Mouse (Mus musculus) embryonic facial prominence, embryonic 14.5 days (tissue): ENCODE measurements around the gene Txnrd1. TPM values are rescaled to one million over a fixed set of nuclear protein-coding genes. Genes with fewer than 3 reads are reported as not detected.
A peak's percentile ranks its signal among the peaks of the same experiment; 100 is the strongest.

ENCODE experiments used
- ATAC-seq: fragments of 200-750 bp; cut with Nextera tagmentation; 2 replicates; pipeline ENCODE4 v1.8.0; 2017; ENCODE audit warnings: low read depth, moderate number of reproducible peaks, moderate TSS enrichment
- DNase-seq: peaks from one replicate; pipeline ENCODE4 v3.0.0-alpha.2; 2015; ENCODE audit warnings: low spot score
- H3K27ac ChIP-seq: fragments of 300-500 bp; sonication (generic); replicated peaks from 2 replicates; pipeline ENCODE4 v1.5.1; 2014; ENCODE audit warnings: low read depth, mild to moderate bottlenecking, low read length, moderate library complexity
- H3K27me3 ChIP-seq: fragments of 300-500 bp; sonication (generic); replicated peaks from 2 replicates; pipeline ENCODE4 v1.6.1; 2014; ENCODE audit warnings: low read length; ENCODE audit not compliant: control insufficient read depth, insufficient read depth
- H3K36me3 ChIP-seq: fragments of 300-500 bp; sonication (generic); 2 replicates; pipeline ENCODE4 v1.6.1; 2014; ENCODE audit warnings: low read length, mixed read lengths; ENCODE audit not compliant: control insufficient read depth, insufficient read depth
- H3K4me1 ChIP-seq: fragments of 300-500 bp; sonication (generic); 2 replicates; pipeline ENCODE4 v1.6.1; 2014; ENCODE audit warnings: antibody characterized with exemption, low read length; ENCODE audit not compliant: control insufficient read depth, insufficient read depth
- H3K4me2 ChIP-seq: fragments of 300-500 bp; sonication (generic); 2 replicates; pipeline ENCODE4 v1.6.1; 2014; ENCODE audit warnings: low read depth, mild to moderate bottlenecking, low read length, moderate library complexity, mixed read lengths
- H3K4me3 ChIP-seq: fragments of 300-500 bp; sonication (generic); 2 replicates; pipeline ENCODE4 v1.5.1; 2014; ENCODE audit warnings: low read depth, mild to moderate bottlenecking, low read length
- H3K9ac ChIP-seq: fragments of 300-500 bp; sonication (generic); 2 replicates; pipeline ENCODE4 v1.6.1; 2014; ENCODE audit warnings: low read depth, mild to moderate bottlenecking, low read length, moderate library complexity, mixed read lengths
- H3K9me3 ChIP-seq: fragments of 300-500 bp; sonication (generic); 2 replicates; pipeline ENCODE4 v1.6.1; 2016; ENCODE audit warnings: low read length; ENCODE audit not compliant: control insufficient read depth
- WGBS: fragments of 180-500 bp; shearing (Covaris S2); extraction: QIAGEN DNeasy Blood & Tissue Kit; methylation state at CpG from one replicate; pipeline ENCODE4 v1.1.7; 2014; 5-methylcytosine and 5-hydroxymethylcytosine counted together
- polyA plus RNA-seq: library from polyadenylated mRNA; unstranded; fragments of >200 nt; fragmentation: Nextera tagmentation; extraction: Ambion mirVana; gene quantifications from 2 replicates; pipeline ENCODE4 v1.2.1, GENCODE M21; 2014

Gene Txnrd1
- polyA plus RNA-seq, 1 experiment from 2014 or later = 85.0 TPM

- Histone ChIP-seq H3K36me3 (no peaks in the 10 kb centered on the region), H3K4me2 (no peak overlapping the region), H3K4me1 (peaks cover 17% of the 10 kb centered on the region), H3K9ac (no peak overlapping the region), H3K27ac (peak overlapping the region; percentile 75), H3K4me3 (no peak overlapping the region), H3K9me3 (0 out of 2 replicates have a peak, but pooled peaks cover 3% of the 10 kb centered on the region), H3K27me3 (no peaks in the 10 kb centered on the region)
- 73% methylated on average over 4 of the region's 4 CpGs for WGBS
- DNase-seq (no peak), ATAC-seq (no peak)
Observed at GRCm38 (mm10) chr10:82797119-82797491, 36.6 kb upstream of the Txnrd1 start.

GRCm38 (mm10) chr10:82798312-82798933 is 35.3 kb upstream of the Txnrd1 start:
- H3K4me1 ChIP-seq = peaks cover 17% of the 10 kb centered on the region
- H3K9ac ChIP-seq = no peak overlapping the region
- H3K4me3 ChIP-seq = no peak overlapping the region
- H3K27ac ChIP-seq = no peak overlapping the region
- ATAC-seq (no peak), DNase-seq (no peak)
- 0 out of 2 replicates have a peak, but pooled peaks cover under 1% of the 10 kb centered on the region for H3K9me3 ChIP-seq
- H3K36me3 ChIP-seq = no peaks in the 10 kb centered on the region
- H3K27me3 ChIP-seq = no peaks in the 10 kb centered on the region
- WGBS = 53% methylated on average over 10 of the region's 11 CpGs
- H3K4me2 ChIP-seq = no peak overlapping the region

- peak; percentile 51 for DNase-seq
- peaks cover 14% of the 10 kb centered on the region for H3K4me1 ChIP-seq
- H3K4me2 ChIP-seq = no peak overlapping the region
- no peaks in the 10 kb centered on the region for H3K27me3 ChIP-seq
- no peak overlapping the region for H3K4me3 ChIP-seq
- no peak overlapping the region for H3K27ac ChIP-seq
- WGBS = 55% methylated on average over 5 of the region's 5 CpGs
- H3K9ac ChIP-seq = no peak overlapping the region
- H3K36me3 ChIP-seq = no peaks in the 10 kb centered on the region
- no peaks in the 10 kb centered on the region for H3K9me3 ChIP-seq
- ATAC-seq = peak; percentile 34; the same call in 1 of the 2 replicates
Observed at GRCm38 (mm10) chr10:82800094-82800493, 33.7 kb upstream of the Txnrd1 start.

GRCm38 (mm10) chr10:82804396-82804795 is 29.4 kb upstream of the Txnrd1 start:
- DNase-seq (peak; percentile 40), ATAC-seq (peak; percentile 32; the same call in 1 of the 2 replicates)
- H3K36me3 ChIP-seq = no peaks in the 10 kb centered on the region
- H3K27ac ChIP-seq = no peak overlapping the region
- no peak overlapping the region for H3K4me3 ChIP-seq
- H3K9me3 ChIP-seq = no peaks in the 10 kb centered on the region
- H3K4me2 ChIP-seq = no peak overlapping the region
- no peaks in the 10 kb centered on the region for H3K27me3 ChIP-seq
- H3K4me1 ChIP-seq = no peaks in the 10 kb centered on the region
- no peak overlapping the region for H3K9ac ChIP-seq
- 58% methylated on average over 3 of the region's 3 CpGs for WGBS

GRCm38 (mm10) chr10:82805111-82805510 is 28.6 kb upstream of the Txnrd1 start:
- no peaks in the 10 kb centered on the region for H3K36me3 ChIP-seq
- no peak for ATAC-seq
- H3K27ac ChIP-seq = no peak overlapping the region
- H3K4me1 ChIP-seq = no peaks in the 10 kb centered on the region
- H3K4me2 ChIP-seq = no peak overlapping the region
- no peak overlapping the region for H3K4me3 ChIP-seq
- no peak overlapping the region for H3K9ac ChIP-seq
- H3K9me3 ChIP-seq = no peaks in the 10 kb centered on the region
- DNase-seq = no peak
- 80% methylated on average over 6 of the region's 6 CpGs for WGBS
- H3K27me3 ChIP-seq = no peaks in the 10 kb centered on the region

- H3K36me3 ChIP-seq = no peaks in the 10 kb centered on the region
- no peak overlapping the region for H3K4me3 ChIP-seq
- 75% methylated on average over 8 of the region's 8 CpGs for WGBS
- no peak overlapping the region for H3K27ac ChIP-seq
- DNase-seq (no peak), ATAC-seq (no peak)
- no peak overlapping the region for H3K4me2 ChIP-seq
- H3K9ac ChIP-seq = no peak overlapping the region
- no peaks in the 10 kb centered on the region for H3K27me3 ChIP-seq
- H3K4me1 ChIP-seq = no peaks in the 10 kb centered on the region
- H3K9me3 ChIP-seq = no peaks in the 10 kb centered on the region
Observed at GRCm38 (mm10) chr10:82806414-82806813, 27.3 kb upstream of the Txnrd1 start.

GRCm38 (mm10) chr10:82807238-82807637 is 26.5 kb upstream of the Txnrd1 start:
- DNase-seq (no peak), ATAC-seq (no peak)
- H3K27me3 ChIP-seq = no peaks in the 10 kb centered on the region
- 73% methylated on average over 7 of the region's 7 CpGs for WGBS
- H3K36me3 ChIP-seq = no peaks in the 10 kb centered on the region
- H3K4me1 ChIP-seq = no peaks in the 10 kb centered on the region
- no peak overlapping the region for H3K27ac ChIP-seq
- no peak overlapping the region for H3K4me3 ChIP-seq
- H3K4me2 ChIP-seq = no peak overlapping the region
- H3K9ac ChIP-seq = no peak overlapping the region
- no peaks in the 10 kb centered on the region for H3K9me3 ChIP-seq

- no peaks in the 10 kb centered on the region for H3K36me3 ChIP-seq
- no peak overlapping the region for H3K4me3 ChIP-seq
- H3K9ac ChIP-seq = no peak overlapping the region
- no peak overlapping the region for H3K27ac ChIP-seq
- no peak overlapping the region for H3K4me2 ChIP-seq
- ATAC-seq = no peak
- DNase-seq = no peak
- H3K9me3 ChIP-seq = no peaks in the 10 kb centered on the region
- no peaks in the 10 kb centered on the region for H3K27me3 ChIP-seq
- no peaks in the 10 kb centered on the region for H3K4me1 ChIP-seq
- WGBS = 30% methylated on average over 6 of the region's 6 CpGs
Observed at GRCm38 (mm10) chr10:82808155-82808554, 25.6 kb upstream of the Txnrd1 start.

GRCm38 (mm10) chr10:82808891-82809290 is 24.9 kb upstream of the Txnrd1 start:
- no peak for DNase-seq
- H3K36me3 ChIP-seq = no peaks in the 10 kb centered on the region
- H3K4me1 ChIP-seq = no peaks in the 10 kb centered on the region
- no peak overlapping the region for H3K4me3 ChIP-seq
- no peak overlapping the region for H3K27ac ChIP-seq
- no peak overlapping the region for H3K9ac ChIP-seq
- WGBS = 79% methylated on average over 8 of the region's 8 CpGs
- no peaks in the 10 kb centered on the region for H3K9me3 ChIP-seq
- ATAC-seq = no peak
- H3K27me3 ChIP-seq = no peaks in the 10 kb centered on the region
- H3K4me2 ChIP-seq = no peak overlapping the region
